Mouse (Mus musculus) kidney, adult 18-20 months (tissue): ENCODE results near the gene Prnd.

Source experiments
- DNase-seq: peaks from one replicate; pipeline ENCODE4 v3.0.0; 2021

Gene Prnd

DNA sequence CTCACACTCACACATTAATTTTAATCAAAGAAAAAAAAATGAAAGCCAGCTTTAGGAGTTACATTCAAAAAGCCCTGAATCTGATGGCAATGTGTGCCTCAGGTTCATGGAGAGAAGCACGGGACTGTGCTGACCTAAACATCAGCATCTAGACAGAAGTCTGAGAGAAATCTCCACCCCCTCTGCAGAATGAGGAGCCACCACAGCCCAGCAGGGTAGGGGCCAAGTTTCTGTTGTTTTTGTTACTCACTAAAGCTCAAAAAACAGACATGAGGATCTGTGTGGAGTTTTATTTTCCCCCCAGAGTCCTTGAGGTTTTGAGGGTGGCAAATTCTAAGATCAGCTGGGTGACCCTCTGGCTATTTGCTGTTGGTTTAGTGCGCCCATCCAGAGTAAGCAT is 37.9 kb downstream of the Prnd start:
- no peak for DNase-seq

GRCm38 (mm10) chr2:131992487-131992886 is 41.8 kb downstream of the Prnd start:
- DNase-seq = no peak

GRCm38 (mm10) chr2:131993151-131993550 is 42.5 kb downstream of the Prnd start:
- no peak for DNase-seq

- no peak for DNase-seq
These were observed 43.0 kb downstream of the Prnd start for GRCm38 (mm10) chr2:131993563-131994088.

- DNase-seq = no peak
These were observed 44.3 kb downstream of the Prnd start for GRCm38 (mm10) chr2:131994971-131995370.

DNA sequence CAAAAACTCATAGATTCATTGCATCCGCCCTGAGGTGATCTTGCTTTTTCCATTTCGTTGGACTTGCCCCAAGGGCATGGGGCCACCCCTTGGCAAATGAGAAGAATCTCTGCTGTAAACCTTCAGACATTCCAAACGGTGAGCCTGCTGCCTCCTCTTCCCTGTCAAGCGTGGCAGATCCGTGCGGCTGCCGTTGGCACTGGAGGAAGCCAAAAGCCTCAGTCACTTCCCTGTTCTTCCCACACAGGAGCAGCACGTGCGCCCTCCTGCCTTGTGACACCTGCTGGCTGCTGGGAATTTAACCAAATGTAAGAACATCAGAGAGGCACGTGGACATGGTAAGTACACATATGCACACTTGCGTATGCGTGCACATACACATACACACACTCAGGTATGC is 45.1 kb downstream of the Prnd start:
- no peak for DNase-seq

- DNase-seq = no peak
These were observed 45.7 kb downstream of the Prnd start for GRCm38 (mm10) chr2:131996369-131996768.

- DNase-seq = no peak
These were observed 46.7 kb downstream of the Prnd start for GRCm38 (mm10) chr2:131997356-131997755.

DNA sequence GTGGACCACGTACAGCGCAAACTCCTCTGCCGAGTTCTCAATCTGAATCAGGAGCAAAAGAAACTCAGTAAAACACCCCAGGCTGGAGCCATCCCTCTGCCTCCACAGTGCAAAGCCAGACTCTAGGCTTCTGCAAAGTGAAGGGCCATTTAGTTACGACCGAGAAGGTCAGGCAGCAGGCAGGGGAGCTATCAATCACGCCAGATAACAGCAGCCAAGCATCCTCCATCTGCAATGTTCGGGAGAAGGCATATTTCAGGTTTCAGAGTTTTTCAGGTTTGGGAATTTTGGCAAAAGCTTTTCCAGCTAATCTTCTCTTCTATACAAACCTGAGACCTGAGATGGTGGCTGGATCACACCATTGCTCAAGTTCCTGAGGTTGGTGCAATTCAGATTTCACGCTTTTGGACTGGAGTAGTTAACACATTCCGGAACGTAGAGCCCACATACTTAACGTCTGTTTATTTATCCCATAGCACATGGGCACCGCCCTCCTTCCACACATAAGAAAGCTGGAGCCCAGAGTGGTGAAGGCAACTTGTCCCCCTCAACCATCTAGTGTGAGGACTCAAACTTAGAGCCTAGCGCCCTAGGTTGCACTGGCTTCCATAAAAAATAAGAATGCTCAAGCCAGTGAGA is 51.2 kb downstream of the Prnd start:
- DNase-seq = no peak

GRCm38 (mm10) chr2:132003916-132004315 is 53.3 kb downstream of the Prnd start:
- DNase-seq = no peak

DNA sequence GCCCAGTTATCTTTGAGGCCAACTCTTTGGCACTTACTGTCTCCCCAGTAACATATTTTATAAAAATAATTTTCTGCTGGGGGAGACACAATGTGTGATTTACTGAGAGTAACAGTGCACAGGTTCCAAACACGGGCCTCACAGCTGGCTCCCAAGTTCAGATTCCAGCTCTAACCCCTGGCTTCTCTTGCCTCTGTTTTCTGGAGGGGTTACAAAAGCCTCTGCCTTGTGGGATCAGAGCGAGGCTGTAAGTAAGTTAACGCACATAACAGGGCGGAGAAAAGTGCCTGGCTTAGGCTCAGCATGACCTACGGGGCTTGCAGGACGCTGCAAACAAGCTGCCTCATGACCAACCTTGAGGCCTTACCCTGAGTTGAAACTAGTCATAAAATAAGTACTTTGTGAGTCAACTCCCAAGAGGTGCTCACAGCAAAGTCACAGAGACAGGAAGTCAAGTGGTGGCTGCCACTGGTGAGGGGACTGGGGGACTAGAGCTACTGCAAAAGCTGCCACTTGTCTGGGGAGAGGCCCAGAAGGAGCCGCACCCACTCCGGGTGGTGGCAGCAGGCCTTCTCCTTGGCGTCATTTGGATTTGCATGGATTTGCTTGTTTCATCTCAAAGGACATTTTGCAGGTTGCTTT is 54.0 kb downstream of the Prnd start:
- DNase-seq = no peak

DNA sequence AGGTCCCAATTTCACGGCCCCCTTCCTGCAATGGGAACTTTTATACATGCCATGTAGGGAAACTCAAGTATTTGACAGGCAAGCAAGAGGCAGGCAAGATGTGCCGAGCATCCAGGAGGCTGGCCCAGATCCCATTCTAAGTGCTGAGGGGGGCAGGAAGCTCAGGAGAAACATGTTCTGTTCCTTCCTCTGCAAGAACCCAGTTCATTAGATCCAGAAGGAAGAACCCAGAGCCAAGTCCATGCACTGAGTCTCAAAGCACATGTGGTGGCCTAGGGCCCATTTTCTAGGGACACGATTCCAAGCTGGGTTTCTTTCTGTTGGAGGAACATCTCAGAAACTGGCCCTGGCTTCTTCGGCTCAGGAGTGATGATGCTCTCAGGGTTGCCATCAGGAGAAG is 54.8 kb downstream of the Prnd start:
- no peak for DNase-seq
